Mouse (Mus musculus) 3134 (cell line): Measurements from ENCODE around the gene Cenpb.

Experiments used
- DNase-seq: peaks from one replicate; pipeline ENCODE4 v3.0.0-alpha.2; 2011; ENCODE audit warnings: low spot score; ENCODE audit not compliant: insufficient read length; ENCODE audit errors: extremely low read depth

The Cenpb gene

GRCm38 (mm10) chr2:131200710-131201109, 20.8 kb upstream of the Cenpb start:
- DNase-seq, result no peak

DNA sequence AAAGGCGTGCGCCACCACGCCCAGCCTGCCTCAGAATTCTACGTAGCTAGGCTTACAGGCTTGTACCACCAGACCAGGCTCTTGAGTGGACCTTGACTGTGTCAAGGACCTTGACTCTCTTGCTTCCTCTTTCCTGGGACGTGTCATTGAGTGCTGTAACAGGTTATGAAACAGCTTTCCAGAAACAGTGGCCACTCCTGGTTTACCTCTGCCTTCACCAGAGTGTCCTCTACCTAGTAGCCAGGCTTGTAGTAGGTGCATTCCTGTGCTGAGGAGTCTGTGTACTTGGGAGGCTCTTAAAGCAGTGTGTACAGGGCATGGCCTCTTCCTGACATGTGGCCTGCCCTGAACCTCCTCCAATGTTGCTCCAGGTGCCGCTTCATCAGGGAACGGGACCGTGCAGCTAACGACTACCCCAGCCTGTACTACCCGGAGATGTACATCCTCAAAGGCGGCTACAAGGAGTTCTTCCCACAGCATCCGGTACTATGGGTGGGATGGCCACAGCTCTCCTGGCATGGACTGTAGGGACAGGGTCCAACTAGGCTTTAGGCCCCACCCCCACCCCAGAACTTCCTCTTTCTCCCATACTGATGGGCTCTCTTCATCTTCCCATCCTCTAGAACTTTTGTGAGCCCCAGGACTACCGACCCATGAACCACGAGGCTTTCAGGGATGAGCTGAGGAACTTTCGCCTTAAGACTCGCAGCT, 16.9 kb upstream of the Cenpb start:
- no peak for DNase-seq

GRCm38 (mm10) chr2:131191005-131191390, 11.1 kb upstream of the Cenpb start:
- DNase-seq, result no peak

DNA sequence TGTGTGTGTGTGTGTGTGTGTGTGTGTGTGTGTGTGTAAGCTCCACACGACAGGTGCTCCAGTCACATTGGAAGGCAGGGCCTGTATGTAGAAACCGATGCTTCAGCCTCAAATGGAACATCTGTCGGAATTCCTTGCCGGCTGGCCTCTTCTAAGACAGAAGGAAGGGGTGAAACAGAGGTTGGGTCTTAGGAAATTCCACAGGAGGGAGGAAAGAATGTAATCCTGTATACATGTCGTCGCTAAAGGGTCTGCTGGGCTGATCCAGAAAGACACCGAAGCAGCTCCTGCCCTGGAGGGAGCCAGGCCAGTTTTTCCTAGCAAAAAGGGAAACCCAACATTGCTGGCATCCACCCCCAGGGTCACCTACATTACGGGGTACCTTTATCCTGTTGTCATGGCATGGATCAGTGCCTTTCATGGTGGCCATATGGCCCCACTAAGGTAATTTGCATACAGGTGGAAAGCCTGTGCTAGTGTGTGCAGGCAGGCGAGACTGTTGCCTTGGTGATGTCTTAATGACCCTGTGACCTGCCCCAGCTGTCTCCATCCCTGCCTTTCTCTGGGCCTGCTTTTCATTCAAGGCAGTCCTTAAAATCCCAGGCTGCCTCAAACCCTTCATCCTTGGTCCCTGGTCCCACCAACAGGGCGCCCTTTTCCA, 10.6 kb upstream of the Cenpb start:
- no peak for DNase-seq

DNA sequence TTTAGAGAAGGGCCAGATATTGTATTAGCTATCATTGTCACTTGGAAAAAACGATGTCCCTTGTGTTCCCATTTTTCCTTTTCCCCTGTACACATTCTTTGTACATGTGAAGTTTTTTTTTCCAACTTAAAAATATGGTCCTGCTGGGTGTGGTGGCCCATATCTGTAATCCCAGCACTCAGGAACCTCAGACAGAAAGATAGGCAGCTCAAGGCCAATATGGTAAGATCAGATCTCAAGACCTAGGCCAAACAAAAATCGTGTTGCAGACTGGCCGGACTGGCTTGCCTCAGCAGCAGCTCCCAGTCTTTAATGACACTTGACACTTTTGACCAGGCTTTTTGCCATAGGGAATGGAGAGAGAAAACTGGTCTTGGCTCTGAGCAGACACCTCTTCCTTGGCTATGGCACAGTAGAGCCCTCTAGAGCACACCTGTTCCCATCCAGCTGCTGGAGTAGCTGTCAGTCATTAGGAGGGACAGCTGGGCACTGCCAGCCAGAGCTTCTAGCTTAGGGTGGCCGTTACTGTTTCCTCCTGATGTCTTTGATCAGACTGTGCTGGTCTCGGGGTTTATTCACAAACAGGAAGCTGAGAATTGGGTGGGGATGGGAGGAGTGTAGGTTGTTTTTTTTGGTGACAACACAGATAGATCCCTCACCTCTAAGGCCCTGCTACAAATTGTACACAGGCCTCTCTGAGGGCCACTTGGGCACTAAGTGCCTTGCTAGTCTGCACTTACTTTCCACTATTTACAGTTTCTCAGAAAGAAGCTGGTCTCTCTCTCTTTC, 9.8 kb upstream of the Cenpb start:
- DNase-seq, result no peak

DNA sequence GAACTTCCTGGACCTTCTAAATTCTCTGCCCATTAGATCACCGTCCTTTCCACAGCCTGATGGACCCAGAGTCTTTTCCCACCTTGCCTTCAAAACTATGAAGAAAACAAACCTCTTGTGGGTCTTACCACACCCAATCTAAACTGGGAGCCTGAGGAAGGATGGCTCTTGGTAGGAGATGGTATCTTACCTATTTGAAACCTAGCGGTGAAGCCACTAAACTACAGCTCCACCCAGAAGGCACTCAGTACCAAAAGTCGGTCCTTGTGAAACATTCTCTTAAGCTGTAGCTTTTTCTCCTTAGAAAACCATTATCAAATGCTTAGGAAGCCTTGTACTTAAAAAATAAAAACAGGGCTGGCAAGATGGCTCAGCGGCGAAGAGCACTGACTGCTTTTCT, 8.4 kb upstream of the Cenpb start:
- no peak for DNase-seq

GRCm38 (mm10) chr2:131187602-131187922, 7.7 kb upstream of the Cenpb start:
- no peak for DNase-seq

GRCm38 (mm10) chr2:131186771-131187601, 7.1 kb upstream of the Cenpb start, which contains the start of the genes Cdc25b and Spef1:
Cdc25b (plus strand) TSS chr2:131186949.
Spef1 (minus strand) TSS chr2:131187282.
- peak; percentile 98 for DNase-seq

DNA sequence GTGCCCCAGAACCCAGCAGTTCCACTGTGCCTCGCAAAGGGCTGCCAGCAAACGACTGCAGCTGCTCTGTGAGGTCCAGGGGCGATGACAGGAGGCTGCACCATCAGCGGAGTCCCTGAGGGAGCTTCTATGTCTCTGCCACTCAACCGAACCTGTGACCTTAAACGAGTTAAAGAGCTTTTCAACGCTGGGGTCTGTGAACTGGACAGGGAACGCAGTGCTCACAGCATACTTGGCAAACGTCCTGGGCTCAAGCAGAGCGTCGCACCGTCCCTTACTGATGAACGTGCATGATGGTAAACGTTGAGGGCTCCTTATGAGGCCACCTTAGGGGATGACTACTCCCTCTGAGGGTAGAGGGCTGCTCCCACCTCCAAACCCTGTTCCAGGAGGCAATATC, 6.5 kb upstream of the Cenpb start:
- DNase-seq, result no peak

DNA sequence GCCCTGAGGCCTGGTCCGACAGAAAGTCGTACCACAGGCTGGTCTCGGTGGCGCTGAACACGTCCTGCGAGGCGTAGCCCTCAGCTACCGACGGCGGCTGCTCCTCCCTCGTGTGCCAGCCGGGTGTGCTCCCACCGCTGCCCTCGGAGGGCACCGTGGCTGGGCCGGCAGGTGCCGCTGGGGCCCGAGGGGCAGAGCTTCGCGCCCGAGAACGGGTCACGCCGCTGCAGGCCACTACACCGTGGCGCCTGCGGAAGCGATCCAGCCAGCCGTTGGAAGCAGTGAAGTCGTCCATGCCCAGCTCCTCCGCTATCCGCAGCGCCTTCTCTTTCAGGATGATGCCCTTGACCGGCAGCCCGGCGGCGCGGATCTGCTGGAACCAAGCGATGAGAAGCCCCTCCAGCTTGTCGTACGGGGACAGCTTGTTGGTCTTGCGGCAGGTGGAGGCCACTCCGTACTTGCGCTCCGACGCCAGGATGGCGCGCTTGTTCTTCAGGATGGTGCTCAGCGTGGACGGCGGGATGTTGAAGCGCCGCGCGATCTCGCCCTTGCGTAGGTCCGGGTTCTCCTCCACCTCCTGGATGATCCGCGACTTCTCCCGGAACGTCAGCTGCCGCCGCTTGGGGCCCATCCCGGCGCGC, 501 bp downstream of the Cenpb start:
- peak; percentile 80 for DNase-seq

- DNase-seq, result peak; percentile 73
Measured at GRCm38 (mm10) chr2:131178828-131179245, 1.0 kb downstream of the Cenpb start.

DNA sequence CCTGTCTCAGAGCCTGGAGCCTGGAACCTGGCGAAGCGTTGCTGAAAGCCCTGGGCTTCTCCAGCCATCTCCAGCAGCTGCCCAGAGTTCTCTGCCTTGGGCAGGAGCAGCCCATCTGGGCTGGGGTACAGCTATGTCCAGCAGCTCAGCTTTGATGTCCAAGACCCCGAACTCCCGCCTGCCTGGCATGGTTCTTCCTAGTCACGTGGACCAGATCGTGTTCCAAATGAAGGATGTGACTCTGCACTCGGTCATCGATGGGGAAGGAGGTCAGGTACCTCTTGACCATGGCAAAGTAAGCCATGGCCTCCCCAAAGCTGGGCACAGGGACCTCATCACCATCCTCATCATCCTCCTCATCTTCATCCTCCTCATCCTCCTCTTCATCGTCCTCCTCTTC, 1.9 kb downstream of the Cenpb start:
- no peak for DNase-seq

DNA sequence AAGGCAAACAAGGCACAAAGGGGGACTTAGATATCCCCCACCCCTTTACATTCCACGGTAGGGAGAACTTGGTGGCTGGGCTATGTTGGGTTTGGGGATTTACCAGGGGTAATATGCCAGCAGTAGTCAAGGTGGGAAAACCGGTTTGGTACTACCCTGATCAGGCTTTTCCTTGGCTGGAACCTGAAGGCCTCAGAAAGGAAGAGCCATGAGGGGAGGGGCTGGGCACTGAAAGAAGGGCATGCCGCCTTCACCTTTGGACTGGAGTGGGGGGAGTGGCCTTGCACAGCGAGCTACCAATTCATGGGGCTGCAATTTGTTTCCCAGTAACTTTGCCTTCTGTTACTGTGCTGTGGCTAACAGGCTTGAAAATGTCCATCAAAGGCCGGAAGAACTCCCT, 3.4 kb downstream of the Cenpb start:
- no peak for DNase-seq

DNA sequence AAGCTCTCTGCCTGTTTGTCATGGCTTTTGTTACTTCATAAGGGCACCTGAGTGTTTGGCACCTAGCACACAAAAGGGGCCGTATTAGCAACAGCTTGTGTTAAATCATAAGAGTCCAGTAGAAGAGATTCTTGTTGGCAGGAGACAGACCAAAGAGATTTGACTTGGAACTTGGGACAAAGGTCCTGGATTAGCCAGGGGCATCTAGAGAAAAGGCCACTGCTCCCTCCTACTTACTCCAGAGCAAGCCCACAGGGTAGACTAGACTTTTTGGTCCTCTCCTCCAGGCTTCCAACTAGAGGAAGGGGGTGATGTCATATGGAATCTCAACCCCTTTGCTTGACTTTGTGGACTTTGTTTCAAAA, 3.9 kb downstream of the Cenpb start:
- DNase-seq, result no peak

GRCm38 (mm10) chr2:131175286-131175944, 4.5 kb downstream of the Cenpb start:
- DNase-seq, result no peak

- DNase-seq, result peak; percentile 56
Measured at GRCm38 (mm10) chr2:131174700-131175099, 5.2 kb downstream of the Cenpb start.

- no peak for DNase-seq
Measured at GRCm38 (mm10) chr2:131172322-131172721, 7.5 kb downstream of the Cenpb start.

GRCm38 (mm10) chr2:131171401-131172104, 8.3 kb downstream of the Cenpb start:
- DNase-seq, result no peak

DNA sequence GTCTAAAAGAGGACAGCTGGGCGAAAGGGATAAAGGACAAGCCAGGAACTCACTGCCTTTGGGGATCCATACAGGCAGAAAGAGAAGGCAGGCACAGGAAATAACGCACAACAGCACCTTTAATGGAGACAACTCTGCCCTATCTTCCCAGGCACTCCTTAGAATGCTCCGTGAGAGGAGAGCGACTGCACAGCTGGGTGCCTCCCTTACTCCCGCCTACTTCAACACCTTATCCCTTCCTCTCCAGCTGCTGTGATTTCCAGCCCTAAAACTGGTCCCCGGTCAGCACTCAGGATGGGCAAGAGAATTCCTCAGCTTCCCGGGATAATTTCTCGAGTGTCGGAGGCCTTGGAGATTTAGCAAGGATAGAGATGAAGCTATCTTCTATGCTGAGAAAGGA, 8.9 kb downstream of the Cenpb start:
- DNase-seq, result no peak
